Mouse (Mus musculus): ENCODE measurements around the gene Cacng7. TPM values are rescaled to one million over a fixed set of nuclear protein-coding genes. Genes with fewer than 3 reads are reported as not detected.
A peak's percentile ranks its signal among the peaks of the same experiment; 100 is the strongest.

Cacng7 gene
- polyA plus RNA-seq, 1 experiment from 2014 or later: 4.3 TPM

GRCm38 (mm10) chr7:3411160-3411941, 78.6 kb downstream of the Cacng7 start:
- peak overlapping the region; percentile 42 for H3K4me3 ChIP-seq
- ATAC-seq (ENCODE audit: low FRiP score): peak; percentile 90
- H3K9me3 ChIP-seq: no peaks in the 10 kb centered on the region
- peaks cover 29% of the 10 kb centered on the region for H3K4me1 ChIP-seq (replicated peaks)
- WGBS: under 1% methylated on average over 33 of the region's 33 CpGs
- no peak overlapping the region for H3K27ac ChIP-seq
- H3K9ac ChIP-seq: peak overlapping the region; percentile 64
- peaks cover 53% of the 10 kb centered on the region for H3K27me3 ChIP-seq
- no peaks in the 10 kb centered on the region for H3K36me3 ChIP-seq
- H3K4me2 ChIP-seq: peak overlapping the region; percentile 84

- WGBS: 2% methylated on average over 20 of the region's 20 CpGs
- peak overlapping the region; percentile 68 for H3K9ac ChIP-seq
- H3K36me3 ChIP-seq: no peaks in the 10 kb centered on the region
- H3K4me1 ChIP-seq (replicated peaks): peaks cover 29% of the 10 kb centered on the region
- peak overlapping the region; percentile 42 for H3K4me3 ChIP-seq
- no peaks in the 10 kb centered on the region for H3K9me3 ChIP-seq
- H3K27ac ChIP-seq: no peak overlapping the region
- ATAC-seq (ENCODE audit: low FRiP score): no peak
- H3K4me2 ChIP-seq: peak overlapping the region; percentile 84
- peaks cover 59% of the 10 kb centered on the region for H3K27me3 ChIP-seq
Observed at GRCm38 (mm10) chr7:3412036-3412435, 79.3 kb downstream of the Cacng7 start.

DNA sequence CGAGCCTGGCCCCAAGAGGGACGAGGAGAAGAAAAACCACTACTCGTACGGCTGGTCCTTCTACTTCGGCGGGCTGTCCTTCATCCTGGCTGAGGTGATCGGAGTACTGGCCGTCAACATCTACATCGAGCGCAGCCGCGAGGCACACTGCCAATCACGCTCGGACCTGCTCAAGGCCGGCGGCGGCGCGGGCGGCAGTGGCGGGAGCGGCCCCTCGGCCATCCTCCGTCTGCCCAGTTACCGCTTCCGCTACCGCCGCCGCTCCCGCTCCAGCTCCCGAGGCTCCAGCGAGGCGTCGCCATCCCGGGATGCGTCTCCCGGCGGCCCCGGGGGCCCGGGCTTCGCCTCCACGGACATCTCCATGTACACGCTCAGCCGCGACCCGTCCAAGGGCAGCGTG, 82.1 kb downstream of the Cacng7 start:
- Histone ChIP-seq H3K27me3 (peaks cover 82% of the 10 kb centered on the region), H3K36me3 (no peaks in the 10 kb centered on the region), H3K4me3 (peak overlapping the region; percentile 61), H3K9ac (peak overlapping the region; percentile 79), H3K4me2 (peak overlapping the region; percentile 94), H3K9me3 (no peaks in the 10 kb centered on the region), H3K27ac (no peak overlapping the region), H3K4me1 (replicated peaks) (peaks cover 29% of the 10 kb centered on the region)
- WGBS: 1% methylated on average over 47 of the region's 47 CpGs
- ATAC-seq (ENCODE audit: low FRiP score): 0 out of 2 replicates have a peak, but pooled peaks have one; percentile 6

GRCm38 (mm10) chr7:3415378-3415777, 82.6 kb downstream of the Cacng7 start:
- H3K9me3 ChIP-seq: no peaks in the 10 kb centered on the region
- H3K27me3 ChIP-seq: peaks cover 85% of the 10 kb centered on the region
- peak; percentile 26; the same call in 1 of the 2 replicates for ATAC-seq (ENCODE audit: low FRiP score)
- H3K9ac ChIP-seq: peak overlapping the region; percentile 79
- no peak overlapping the region for H3K27ac ChIP-seq
- no peaks in the 10 kb centered on the region for H3K36me3 ChIP-seq
- peak overlapping the region; percentile 61 for H3K4me3 ChIP-seq
- H3K4me2 ChIP-seq: peak overlapping the region; percentile 94
- WGBS: under 1% methylated on average over 38 of the region's 60 CpGs
- H3K4me1 ChIP-seq (replicated peaks): peaks cover 29% of the 10 kb centered on the region

Small RNA genes within 50 kb of the gene (microRNA-seq; reads per million reads assigned to microRNA genes)
- 19.3 reads per million, percentile 30 among the genes with 10 or more reads in this experiment for gene Gm23450

Other genes with a start within 250 kb of the Cacng7 start
- not detected in 2 replicates for gene AU018091, start 163.8 kb upstream of the Cacng7 start, polyA plus RNA-seq (2015; fragmentation: Nextera tagmentation; extraction: Ambion mirVana)
- 0.05 TPM in 1 of 2 replicates, not detected in the other for gene Nlrp12, start 83.2 kb upstream of the Cacng7 start, polyA plus RNA-seq (2015; fragmentation: Nextera tagmentation; extraction: Ambion mirVana)
- 29.0 and 29.8 TPM in 2 replicates for gene Myadm, start 43.9 kb upstream of the Cacng7 start, polyA plus RNA-seq (2015; fragmentation: Nextera tagmentation; extraction: Ambion mirVana)
- gene Prkcg, start 43.8 kb upstream of the Cacng7 start, polyA plus RNA-seq (2015; fragmentation: Nextera tagmentation; extraction: Ambion mirVana): 0.81 and 0.83 TPM in 2 replicates
- gene Cacng8, start 57.7 kb downstream of the Cacng7 start, polyA plus RNA-seq (2015; fragmentation: Nextera tagmentation; extraction: Ambion mirVana): 12.4 and 12.9 TPM in 2 replicates
- 0.13 and 0.16 TPM in 2 replicates for gene Cacng6, start 91.2 kb downstream of the Cacng7 start, polyA plus RNA-seq (2015; fragmentation: Nextera tagmentation; extraction: Ambion mirVana)
- not detected in 2 replicates for gene Tarm1, start 169.7 kb downstream of the Cacng7 start, polyA plus RNA-seq (2015; fragmentation: Nextera tagmentation; extraction: Ambion mirVana)

All from hindbrain, embryonic 13.5 days (tissue).